Mouse (Mus musculus) stomach, embryonic 14.5 days (tissue): Measurements from ENCODE around the gene Zic5. TPM values are rescaled to one million over a fixed set of nuclear protein-coding genes. Genes with fewer than 3 reads are reported as not detected.

Source experiments
- ATAC-seq: fragments of 200-750 bp; cut with Nextera tagmentation; 2 replicates; pipeline ENCODE4 v1.8.0; 2017; ENCODE audit warnings: low read depth, moderate TSS enrichment; ENCODE audit not compliant: insufficient number of reproducible peaks, insufficient read depth, low FRiP score
- H3K27ac ChIP-seq: fragments of 300-500 bp; sonication (generic); 2 replicates; pipeline ENCODE4 v1.5.1; 2014; ENCODE audit warnings: mild to moderate bottlenecking, low read length, moderate library complexity, mixed read lengths
- H3K27me3 ChIP-seq: fragments of 300-500 bp; sonication (generic); 2 replicates; pipeline ENCODE4 v1.6.1; 2014; ENCODE audit warnings: low read length, control low read depth, mixed read lengths; ENCODE audit not compliant: control insufficient read depth, insufficient read depth
- H3K36me3 ChIP-seq: fragments of 300-500 bp; sonication (generic); 2 replicates; pipeline ENCODE4 v1.6.1; 2014; ENCODE audit warnings: mild to moderate bottlenecking, control low read depth, low read length, moderate library complexity, mixed read lengths; ENCODE audit not compliant: control insufficient read depth, insufficient read depth
- H3K4me1 ChIP-seq: fragments of 300-500 bp; sonication (generic); 2 replicates; pipeline ENCODE4 v1.6.1; 2014; ENCODE audit warnings: low read length, control low read depth, mixed read lengths; ENCODE audit not compliant: control insufficient read depth, insufficient read depth
- H3K4me2 ChIP-seq: fragments of 300-500 bp; sonication (generic); replicated peaks from 2 replicates; pipeline ENCODE4 v1.6.1; 2014; ENCODE audit warnings: low read depth, low read length, control low read depth
- H3K4me3 ChIP-seq: fragments of 300-500 bp; sonication (generic); 2 replicates; pipeline ENCODE4 v1.5.1; 2014; ENCODE audit warnings: low read depth, low read length, control low read depth
- H3K9ac ChIP-seq: fragments of 300-500 bp; sonication (generic); replicated peaks from 2 replicates; pipeline ENCODE4 v1.6.1; 2014; ENCODE audit warnings: low read depth, mild to moderate bottlenecking, control low read depth, low read length, moderate library complexity, mixed read lengths
- H3K9me3 ChIP-seq: fragments of 300-500 bp; sonication (generic); 2 replicates; pipeline ENCODE4 v1.6.1; 2016; ENCODE audit warnings: low read depth, low read length, control low read depth; ENCODE audit not compliant: control insufficient read depth
- WGBS: fragments of 180-500 bp; shearing (Covaris S2); extraction: QIAGEN DNeasy Blood & Tissue Kit; methylation state at CpG from one replicate; pipeline ENCODE4 v1.1.7; 2014; 5-methylcytosine and 5-hydroxymethylcytosine counted together
- polyA plus RNA-seq: library from polyadenylated mRNA; unstranded; fragments of >200 nt; fragmentation: Nextera tagmentation; extraction: Ambion mirVana; gene quantifications from 2 replicates; pipeline ENCODE4 v1.2.1, GENCODE M21; 2014

Zic5 gene
- polyA plus RNA-seq, 1 experiment from 2014 or later: not detected

DNA sequence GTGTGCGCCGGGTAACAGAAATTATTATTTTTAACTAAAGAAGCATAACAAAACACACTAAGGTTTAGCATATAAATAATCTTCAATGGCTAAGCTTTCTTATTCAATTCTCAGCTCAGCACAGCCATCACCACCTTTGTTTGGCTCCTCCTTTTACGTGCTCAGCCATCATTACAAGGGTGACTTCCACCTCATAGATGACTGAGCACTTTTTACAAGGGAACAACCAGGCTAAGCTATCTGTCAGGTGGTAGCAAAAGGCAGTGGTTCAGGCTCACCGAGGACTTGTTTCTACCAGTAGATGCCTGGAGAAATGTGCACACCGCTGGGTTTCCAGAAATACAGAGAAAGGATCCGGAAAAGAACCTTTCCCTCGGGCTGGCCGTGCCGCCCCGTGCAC, 31.4 kb downstream of the Zic5 start:
- H3K9me3 ChIP-seq: no peaks in the 10 kb centered on the region
- no peak overlapping the region for H3K9ac ChIP-seq
- H3K27ac ChIP-seq: no peak overlapping the region
- H3K27me3 ChIP-seq: no peaks in the 10 kb centered on the region
- no peak overlapping the region for H3K4me2 ChIP-seq
- H3K4me1 ChIP-seq: no peaks in the 10 kb centered on the region
- ATAC-seq: no peak
- no peaks in the 10 kb centered on the region for H3K36me3 ChIP-seq
- 91% methylated on average over 10 of the region's 10 CpGs for WGBS
- no peak overlapping the region for H3K4me3 ChIP-seq

DNA sequence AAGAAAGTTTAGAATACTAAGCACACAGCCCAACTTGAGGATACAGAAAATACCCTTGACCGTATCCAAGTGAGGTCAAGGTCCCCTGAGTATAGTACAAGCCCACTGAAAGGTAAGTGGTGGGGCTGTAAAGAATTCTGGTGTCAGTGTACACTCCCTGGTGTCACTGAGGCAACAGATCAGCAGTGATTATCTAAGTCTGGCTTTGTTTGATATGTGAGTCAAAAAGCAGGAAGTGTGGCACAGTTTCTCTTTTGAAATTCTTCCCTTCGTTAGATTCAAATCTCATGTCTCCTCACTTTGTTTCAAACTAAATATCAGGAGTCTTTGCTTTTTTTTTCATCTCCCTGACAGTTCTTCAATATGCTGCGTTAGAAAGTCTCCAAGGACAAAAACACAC, 32.9 kb downstream of the Zic5 start:
- no peaks in the 10 kb centered on the region for H3K27me3 ChIP-seq
- H3K4me2 ChIP-seq: no peak overlapping the region
- 54% methylated on average over 3 of the region's 3 CpGs for WGBS
- H3K4me3 ChIP-seq: no peak overlapping the region
- H3K4me1 ChIP-seq: no peaks in the 10 kb centered on the region
- no peaks in the 10 kb centered on the region for H3K36me3 ChIP-seq
- no peak overlapping the region for H3K27ac ChIP-seq
- no peak overlapping the region for H3K9ac ChIP-seq
- no peaks in the 10 kb centered on the region for H3K9me3 ChIP-seq
- ATAC-seq: no peak

DNA sequence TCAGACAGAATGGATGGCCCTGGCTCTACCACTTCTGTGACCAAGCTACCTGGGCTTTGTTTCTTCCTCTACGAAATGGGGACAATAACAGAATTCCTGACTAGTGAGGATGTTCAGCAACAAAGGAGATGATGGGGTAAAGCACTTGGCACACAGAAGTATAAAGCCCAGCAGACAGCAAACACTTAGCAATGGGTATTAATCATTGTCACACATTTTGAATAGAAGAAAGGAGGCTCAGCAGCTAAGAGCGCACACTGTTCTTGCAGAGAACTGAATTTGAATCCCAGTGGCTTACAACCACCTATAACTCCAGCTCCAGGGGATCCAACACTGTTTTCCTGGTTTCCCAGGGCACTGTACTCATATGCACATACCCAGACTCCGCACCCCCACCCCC, 37.8 kb downstream of the Zic5 start:
- WGBS: 70% methylated on average over 3 of the region's 3 CpGs
- Histone ChIP-seq H3K4me2 (no peak overlapping the region), H3K4me1 (no peaks in the 10 kb centered on the region), H3K27me3 (no peaks in the 10 kb centered on the region), H3K36me3 (no peaks in the 10 kb centered on the region), H3K27ac (no peak overlapping the region), H3K9ac (no peak overlapping the region), H3K4me3 (no peak overlapping the region), H3K9me3 (no peaks in the 10 kb centered on the region)
- no peak for ATAC-seq

DNA sequence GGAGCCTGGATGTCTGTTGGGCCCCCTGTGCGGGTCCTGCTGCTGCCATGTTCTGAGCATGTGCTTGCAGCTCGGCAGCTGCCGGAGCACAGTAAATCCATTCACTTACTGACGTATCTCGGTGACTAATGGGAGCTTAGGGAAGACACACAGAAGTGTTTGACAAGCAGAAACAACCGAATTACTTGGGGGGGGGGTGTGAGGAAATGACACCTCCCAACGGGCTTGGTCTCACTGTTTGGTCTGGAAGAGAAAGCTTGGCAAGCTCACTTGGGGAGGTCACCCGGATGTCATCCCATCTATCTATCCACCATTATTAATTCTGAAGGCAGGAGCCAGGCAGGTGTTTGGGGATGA, 38.3 kb downstream of the Zic5 start:
- WGBS: 23% methylated on average over 8 of the region's 8 CpGs
- H3K4me2 ChIP-seq: no peak overlapping the region
- no peaks in the 10 kb centered on the region for H3K36me3 ChIP-seq
- H3K9ac ChIP-seq: no peak overlapping the region
- H3K27me3 ChIP-seq: no peaks in the 10 kb centered on the region
- no peak overlapping the region for H3K4me3 ChIP-seq
- no peak overlapping the region for H3K27ac ChIP-seq
- ATAC-seq: no peak
- no peaks in the 10 kb centered on the region for H3K4me1 ChIP-seq
- no peaks in the 10 kb centered on the region for H3K9me3 ChIP-seq

DNA sequence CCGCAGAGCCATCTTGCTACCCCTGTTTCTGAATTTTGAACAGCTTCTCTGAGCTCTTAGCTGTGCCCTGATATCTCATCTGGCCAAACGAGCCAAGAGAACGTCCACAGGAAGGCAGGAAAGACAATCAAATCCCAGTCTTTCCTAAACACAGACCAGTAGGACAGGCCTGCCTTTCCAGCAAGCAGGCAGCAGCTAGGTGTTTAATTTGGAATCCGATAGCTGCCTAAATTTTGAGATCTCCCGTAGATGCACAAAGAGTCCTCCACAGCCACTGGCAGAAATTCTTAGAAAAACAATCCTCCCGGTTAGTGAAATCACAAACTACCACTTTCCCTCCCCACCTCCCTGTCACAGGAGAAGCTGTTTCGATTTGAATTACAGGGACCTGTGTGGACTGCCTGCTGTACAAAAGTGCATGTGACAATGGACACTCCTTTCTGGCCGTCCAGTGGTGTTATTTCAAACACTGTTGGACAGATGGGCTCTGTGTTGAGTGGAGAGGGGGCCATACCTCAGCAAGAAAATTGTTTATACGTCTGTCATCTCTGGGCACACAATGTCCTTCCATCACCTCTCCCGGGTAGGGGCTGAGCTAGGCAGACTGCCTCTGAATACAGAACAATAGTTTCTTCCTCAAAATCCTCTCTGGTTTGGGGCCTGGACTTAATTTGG, 38.8 kb downstream of the Zic5 start:
- H3K4me3 ChIP-seq: no peak overlapping the region
- no peak overlapping the region for H3K27ac ChIP-seq
- no peak for ATAC-seq
- 34% methylated on average over 10 of the region's 10 CpGs for WGBS
- H3K36me3 ChIP-seq: no peaks in the 10 kb centered on the region
- H3K9me3 ChIP-seq: no peaks in the 10 kb centered on the region
- H3K4me2 ChIP-seq: no peak overlapping the region
- H3K4me1 ChIP-seq: no peaks in the 10 kb centered on the region
- no peaks in the 10 kb centered on the region for H3K27me3 ChIP-seq
- no peak overlapping the region for H3K9ac ChIP-seq

DNA sequence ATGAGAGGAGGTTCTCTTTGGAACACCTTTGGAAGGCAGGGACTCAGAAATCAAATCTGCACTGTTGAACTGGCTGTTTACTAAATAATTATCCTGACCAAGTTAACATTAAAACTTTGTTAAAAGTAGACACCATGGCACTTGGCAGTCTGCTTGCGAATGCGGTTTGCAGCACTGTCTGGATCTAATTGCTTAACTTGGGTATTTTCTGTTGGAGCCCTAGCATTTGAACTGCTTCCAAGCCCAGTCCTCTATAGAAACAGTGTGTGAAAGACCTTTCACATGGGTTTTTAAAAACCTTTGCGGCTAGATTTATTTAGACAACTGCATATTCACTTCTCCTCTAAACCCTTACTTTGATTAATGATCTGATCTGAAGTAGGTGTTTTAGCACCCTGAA, 41.0 kb downstream of the Zic5 start:
- H3K27ac ChIP-seq: no peak overlapping the region
- WGBS: 63% methylated on average over 3 of the region's 3 CpGs
- H3K9me3 ChIP-seq: no peaks in the 10 kb centered on the region
- ATAC-seq: no peak
- no peak overlapping the region for H3K9ac ChIP-seq
- H3K4me3 ChIP-seq: no peak overlapping the region
- no peaks in the 10 kb centered on the region for H3K36me3 ChIP-seq
- no peaks in the 10 kb centered on the region for H3K4me1 ChIP-seq
- no peak overlapping the region for H3K4me2 ChIP-seq
- H3K27me3 ChIP-seq: no peaks in the 10 kb centered on the region

DNA sequence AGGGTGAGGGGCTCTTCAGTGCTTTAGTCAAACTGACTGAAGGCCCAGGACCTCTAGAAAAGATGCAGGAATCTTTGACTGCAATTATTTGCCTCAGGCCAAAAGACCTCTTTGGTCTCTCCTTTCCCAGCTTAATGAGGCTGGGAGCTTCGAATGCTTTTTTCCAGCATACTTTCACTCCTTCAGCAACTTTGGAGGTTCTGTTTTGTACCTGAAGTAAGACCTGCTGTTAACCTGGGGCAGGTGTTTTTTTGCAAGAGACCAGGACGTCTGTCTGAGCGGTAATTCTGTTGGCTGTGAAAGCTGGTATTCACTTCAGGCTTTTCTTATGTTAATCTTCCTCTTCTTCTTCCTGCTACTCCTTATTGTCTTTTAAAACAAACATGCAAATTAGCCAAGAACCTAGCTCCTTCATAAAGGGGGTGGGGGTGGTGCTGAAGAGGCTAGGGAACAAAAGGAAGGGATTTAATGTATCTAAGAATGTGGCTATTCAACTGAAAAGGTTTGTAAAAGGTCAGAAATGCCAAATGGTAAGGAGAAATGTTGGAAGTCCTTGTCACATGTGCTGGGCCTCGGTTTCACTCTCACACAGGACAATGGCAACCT, 49.2 kb downstream of the Zic5 start:
- Histone ChIP-seq H3K27ac (no peak overlapping the region), H3K27me3 (no peaks in the 10 kb centered on the region), H3K9ac (no peak overlapping the region), H3K4me3 (no peak overlapping the region), H3K9me3 (no peaks in the 10 kb centered on the region), H3K4me1 (no peaks in the 10 kb centered on the region), H3K36me3 (no peaks in the 10 kb centered on the region), H3K4me2 (no peak overlapping the region)
- 37% methylated on average over 4 of the region's 4 CpGs for WGBS
- no peak for ATAC-seq

DNA sequence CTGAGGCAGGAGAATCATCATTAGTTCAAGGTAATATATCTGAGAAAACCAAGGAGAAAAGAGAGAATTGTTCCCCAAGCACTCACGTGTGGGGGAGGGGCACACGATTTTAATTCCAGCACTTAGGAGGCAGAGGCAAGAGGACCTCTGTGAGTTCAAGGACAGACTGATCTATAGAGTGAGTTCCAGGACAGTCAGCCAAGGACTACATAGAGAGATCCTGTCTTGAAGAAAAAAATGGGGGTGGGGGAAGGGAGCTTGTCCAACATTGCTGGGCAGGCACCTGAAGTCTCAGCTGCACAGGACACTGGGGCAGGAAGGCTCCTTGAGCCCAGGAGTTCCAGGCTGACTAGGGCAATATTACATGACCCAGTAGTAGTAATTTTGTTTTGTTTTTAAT, 50.7 kb downstream of the Zic5 start:
- Histone ChIP-seq H3K9me3 (no peaks in the 10 kb centered on the region), H3K27me3 (no peaks in the 10 kb centered on the region), H3K9ac (no peak overlapping the region), H3K36me3 (no peaks in the 10 kb centered on the region), H3K4me2 (no peak overlapping the region), H3K27ac (no peak overlapping the region), H3K4me1 (no peaks in the 10 kb centered on the region), H3K4me3 (no peak overlapping the region)
- 86% methylated on average over 2 of the region's 2 CpGs for WGBS
- ATAC-seq: no peak

DNA sequence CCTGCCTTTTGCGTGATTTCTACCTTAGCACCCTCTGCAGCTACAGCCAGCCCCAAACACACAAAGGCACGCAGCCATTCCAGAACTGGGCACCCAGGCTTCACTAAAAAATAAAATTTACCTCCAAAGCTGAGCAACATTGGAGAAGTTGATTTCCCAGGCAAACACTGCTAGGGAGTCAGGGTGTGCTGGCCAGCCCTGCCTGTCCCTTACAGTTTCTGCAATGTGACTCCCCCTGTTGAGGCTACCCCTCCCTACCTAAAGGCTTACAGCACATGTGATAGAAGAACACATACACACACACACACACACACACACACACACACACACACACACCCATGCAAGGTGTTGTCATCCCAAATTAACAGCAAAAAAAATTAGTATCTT, 51.9 kb downstream of the Zic5 start:
- H3K4me3 ChIP-seq: no peak overlapping the region
- no peak overlapping the region for H3K9ac ChIP-seq
- WGBS: 77% methylated on average over 2 of the region's 2 CpGs
- no peak overlapping the region for H3K27ac ChIP-seq
- H3K36me3 ChIP-seq: no peaks in the 10 kb centered on the region
- no peak for ATAC-seq
- no peak overlapping the region for H3K4me2 ChIP-seq
- no peaks in the 10 kb centered on the region for H3K9me3 ChIP-seq
- H3K4me1 ChIP-seq: no peaks in the 10 kb centered on the region
- peaks cover 3% of the 10 kb centered on the region; the same call in 1 of the 2 replicates for H3K27me3 ChIP-seq
